Mouse (Mus musculus) left cerebral cortex, adult 2 months (tissue): ENCODE results near the gene Msl1. TPM values are rescaled to one million over a fixed set of nuclear protein-coding genes. Genes with fewer than 3 reads are reported as not detected.

ENCODE experiments used
- DNase-seq, 2 experiments: peaks; one replicate each; pipeline ENCODE4 v3.0.0; 2021 to 2022; ENCODE audit warnings: low spot score in 2 of 2, mixed read lengths in 1 of 2; ENCODE audit errors: extremely low spot score in 1 of 2
- H3K27ac ChIP-seq: fragments of 200-600 bp; 2 replicates; pipeline ENCODE4 v1.8.1; 2022
- H3K4me3 ChIP-seq: fragments of 200-600 bp; 2 replicates; pipeline ENCODE4 v1.8.1; 2022
- CTCF ChIP-seq: fragments of 200-600 bp; IDR thresholded peaks from 2 replicates; pipeline ENCODE4 v1.8.1; 2022; ENCODE audit warnings: antibody characterized with exemption, mild to moderate bottlenecking, moderate library complexity
- intact Hi-C: fragments of 180-260 bp; cut with DNase I; formaldehyde crosslinking; loops from one replicate; pipeline ENCODE4 v1.15.1; 2025
- total RNA-seq, 2 experiments: library from RNA; stranded (reverse); gene quantifications; 2 replicates each; pipeline ENCODE4 v1.2.3; 2021

The Msl1 gene
- total RNA-seq, 2 experiments from 2014 or later = 178 to 192 TPM

GRCm38 (mm10) chr11:98854659-98855058 lies 59.3 kb downstream of the Msl1 start:
- TF ChIP-seq CTCF = no peak
- H3K4me3 ChIP-seq = no peak overlapping the region
- no peak overlapping the region for H3K27ac ChIP-seq
- intact Hi-C loops = loop anchor here (5.0 kb wide), 1 partner anchor 298 kb away; no protein-coding TSS in a partner anchor
- DNase-seq = no peak

Other genes with a start within 250 kb of the Msl1 start
- gene Ikzf3, start 249.5 kb upstream of the Msl1 start, total RNA-seq = under 1 TPM; 0.11 to 0.33 TPM
- not detected for gene Zpbp2, start 244.4 kb upstream of the Msl1 start, total RNA-seq
- 10 to 100 TPM; 45.9 to 47.9 TPM for gene Ormdl3, start 208.1 kb upstream of the Msl1 start, total RNA-seq
- gene Lrrc3c, start 197.2 kb upstream of the Msl1 start, total RNA-seq = not detected
- 10 to 100 TPM in 1 of 2 experiments, 1 to 10 TPM in 1; 8.8 to 12.1 TPM for gene Gm12355, start 169.9 kb upstream of the Msl1 start, total RNA-seq
- under 1 TPM; 0.23 to 0.27 TPM for gene Gsdma3, start 169.2 kb upstream of the Msl1 start, total RNA-seq
- gene Gsdma2, start 148.8 kb upstream of the Msl1 start, total RNA-seq = not detected
- not detected for gene Gsdma, start 131.2 kb upstream of the Msl1 start, total RNA-seq
- gene Psmd3, start 113.0 kb upstream of the Msl1 start, total RNA-seq = 100 to 1,000 TPM; 132 TPM
- gene Csf3, start 94.3 kb upstream of the Msl1 start, total RNA-seq = not detected
- 100 to 1,000 TPM; 126 to 134 TPM for gene Med24, start 66.1 kb upstream of the Msl1 start, total RNA-seq
- 100 to 1,000 TPM; 730 to 768 TPM for gene Thra, start 54.9 kb upstream of the Msl1 start, total RNA-seq
- 100 to 1,000 TPM in 1 of 2 experiments, 10 to 100 TPM in 1; 91.9 to 153 TPM for gene Nr1d1, start 20.2 kb upstream of the Msl1 start, total RNA-seq
- 10 to 100 TPM; 53.0 to 57.6 TPM for gene Casc3, start 9.4 kb downstream of the Msl1 start, total RNA-seq
- gene Rapgefl1, start 41.3 kb downstream of the Msl1 start, total RNA-seq = 100 to 1,000 TPM; 144 to 153 TPM
- 10 to 100 TPM; 72.7 to 73.9 TPM for gene Wipf2, start 68.1 kb downstream of the Msl1 start, total RNA-seq
- gene Cdc6, start 112.3 kb downstream of the Msl1 start, total RNA-seq = under 1 TPM; 0.35 to 0.36 TPM
- 10 to 100 TPM; 14.0 to 18.7 TPM for gene Rara, start 132.3 kb downstream of the Msl1 start, total RNA-seq
- gene Gjd3, start 187.5 kb downstream of the Msl1 start, total RNA-seq = 1 to 10 TPM; 1.4 to 3.2 TPM
- gene Top2a, start 228.7 kb downstream of the Msl1 start, total RNA-seq = 1 to 10 TPM in 1 of 2 experiments, under 1 TPM in 1; 0.66 to 1.0 TPM
- gene Igfbp4, start 245.7 kb downstream of the Msl1 start, total RNA-seq = 10 to 100 TPM; 82.8 to 88.7 TPM